Mouse (Mus musculus) ZHBTc4 (cell line): ENCODE results near the gene Mtx3.
"Not testable (repeated sequence)": the region's sequence is repeated elsewhere in the genome, so short reads cannot be mapped to it uniquely, and the experiment has no call there.

ENCODE experiments used
- DNase-seq: peaks from one replicate; pipeline ENCODE4 v3.0.0-alpha.2; 2011; ENCODE audit warnings: low read depth, low spot score

Mtx3 gene

GRCm38 (mm10) chr13:92844586-92845221 lies at the start of gene Mtx3:
Gene Mtx3, plus strand, starts transcription at chr13:92844760.
- DNase-seq, result peak; percentile 88

- no peak for DNase-seq
These were observed 45.7 kb upstream of the Mtx3 start for GRCm38 (mm10) chr13:92798830-92799229.

GRCm38 (mm10) chr13:92799306-92799925 lies 45.1 kb upstream of the Mtx3 start:
- no peak for DNase-seq

- DNase-seq, result no peak
These were observed 37.8 kb upstream of the Mtx3 start for GRCm38 (mm10) chr13:92806785-92807184.

GRCm38 (mm10) chr13:92807849-92808248 lies 36.7 kb upstream of the Mtx3 start:
- no peak for DNase-seq

- DNase-seq, result not testable (repeated sequence)
These were observed 34.0 kb upstream of the Mtx3 start for GRCm38 (mm10) chr13:92810592-92810991.

GRCm38 (mm10) chr13:92816329-92816728 lies 28.2 kb upstream of the Mtx3 start:
- no peak for DNase-seq

GRCm38 (mm10) chr13:92817357-92817756 lies 27.2 kb upstream of the Mtx3 start:
- no peak for DNase-seq

GRCm38 (mm10) chr13:92828820-92829219 lies 15.7 kb upstream of the Mtx3 start:
- DNase-seq, result no peak

- no peak for DNase-seq
These were observed 11.4 kb upstream of the Mtx3 start for GRCm38 (mm10) chr13:92833162-92833561.

GRCm38 (mm10) chr13:92846438-92846837 lies 1.9 kb downstream of the Mtx3 start:
- no peak for DNase-seq

- no peak for DNase-seq
These were observed 2.8 kb downstream of the Mtx3 start for GRCm38 (mm10) chr13:92847336-92847735.

- DNase-seq, result no peak
These were observed 3.4 kb downstream of the Mtx3 start for GRCm38 (mm10) chr13:92848002-92848401.

- DNase-seq, result peak; percentile 69
These were observed 11.3 kb downstream of the Mtx3 start for GRCm38 (mm10) chr13:92855901-92856300.

GRCm38 (mm10) chr13:92858808-92859207 lies 14.2 kb downstream of the Mtx3 start:
- no peak for DNase-seq

GRCm38 (mm10) chr13:92859959-92860358 lies 15.4 kb downstream of the Mtx3 start:
- DNase-seq, result no peak

GRCm38 (mm10) chr13:92865358-92865757 lies 20.8 kb downstream of the Mtx3 start:
- DNase-seq, result no peak

- DNase-seq, result no peak
These were observed 22.1 kb downstream of the Mtx3 start for GRCm38 (mm10) chr13:92866680-92867079.

- DNase-seq, result no peak
These were observed 35.0 kb downstream of the Mtx3 start for GRCm38 (mm10) chr13:92879514-92879913.

GRCm38 (mm10) chr13:92879933-92880332 lies 35.4 kb downstream of the Mtx3 start:
- DNase-seq, result no peak

- no peak for DNase-seq
These were observed 36.0 kb downstream of the Mtx3 start for GRCm38 (mm10) chr13:92880589-92880988.

- DNase-seq, result no peak
These were observed 37.9 kb downstream of the Mtx3 start for GRCm38 (mm10) chr13:92882271-92882985.
